Mouse (Mus musculus) liver, embryonic 16.5 days (tissue): ENCODE data around the gene Btbd11. TPM values are rescaled to one million over a fixed set of nuclear protein-coding genes. Genes with fewer than 3 reads are reported as not detected.

ENCODE experiments used
- ATAC-seq: fragments of 200-750 bp; cut with Nextera tagmentation; 2 replicates; pipeline ENCODE4 v1.8.0; 2017; ENCODE audit warnings: low read depth, mild to moderate bottlenecking, moderate number of reproducible peaks, moderate library complexity
- H3K27ac ChIP-seq: fragments of 300-500 bp; sonication (generic); 2 replicates; pipeline ENCODE4 v1.5.1; 2014; ENCODE audit warnings: mild to moderate bottlenecking, low read length
- H3K27me3 ChIP-seq: fragments of 300-500 bp; sonication (generic); 2 replicates; pipeline ENCODE4 v1.6.1; 2014; ENCODE audit warnings: low read depth, low read length, mixed read lengths; ENCODE audit not compliant: control insufficient read depth, insufficient read depth
- H3K36me3 ChIP-seq: fragments of 300-500 bp; sonication (generic); 2 replicates; pipeline ENCODE4 v1.6.1; 2014; ENCODE audit warnings: mild to moderate bottlenecking; ENCODE audit not compliant: control insufficient read depth, insufficient read depth
- H3K4me1 ChIP-seq: fragments of 300-500 bp; sonication (generic); 2 replicates; pipeline ENCODE4 v1.6.1; 2014; ENCODE audit warnings: low read depth, low read length, mixed read lengths; ENCODE audit not compliant: control insufficient read depth
- H3K4me2 ChIP-seq: fragments of 300-500 bp; sonication (generic); 2 replicates; pipeline ENCODE4 v1.6.1; 2014; ENCODE audit warnings: low read depth, low read length, mixed read lengths
- H3K4me3 ChIP-seq: fragments of 300-500 bp; sonication (generic); 2 replicates; pipeline ENCODE4 v1.5.1; 2014; ENCODE audit warnings: low read depth, mild to moderate bottlenecking, low read length
- H3K9ac ChIP-seq: fragments of 300-500 bp; sonication (generic); 2 replicates; pipeline ENCODE4 v1.6.1; 2014; ENCODE audit warnings: low read depth, low read length
- H3K9me3 ChIP-seq: fragments of 300-500 bp; sonication (generic); replicated peaks from 2 replicates; pipeline ENCODE4 v1.6.1; 2016; ENCODE audit warnings: low read length; ENCODE audit not compliant: control insufficient read depth
- WGBS: fragments of 180-500 bp; shearing (Covaris S2); extraction: QIAGEN DNeasy Blood & Tissue Kit; methylation state at CpG from one replicate; pipeline ENCODE4 v1.1.7; 2014; ENCODE audit not compliant: insufficient replicate concordance; 5-methylcytosine and 5-hydroxymethylcytosine counted together
- polyA plus RNA-seq: library from polyadenylated mRNA; unstranded; fragments of >200 nt; fragmentation: Nextera tagmentation; extraction: Ambion mirVana; gene quantifications from 2 replicates; pipeline ENCODE4 v1.2.1, GENCODE M21; 2015

Gene Btbd11
- polyA plus RNA-seq, 1 experiment from 2014 or later = 0.31 TPM

- Histone ChIP-seq H3K9ac (no peak overlapping the region), H3K4me1 (no peaks in the 10 kb centered on the region), H3K4me3 (no peak overlapping the region), H3K9me3 (no peaks in the 10 kb centered on the region), H3K4me2 (no peak overlapping the region), H3K27me3 (no peaks in the 10 kb centered on the region), H3K27ac (no peak overlapping the region), H3K36me3 (no peaks in the 10 kb centered on the region)
- 43% methylated on average over 1 of the region's 1 CpGs for WGBS
- ATAC-seq = no peak
Observed at GRCm38 (mm10) chr10:85446700-85447099, 60.1 kb downstream of the Btbd11 start.

DNA sequence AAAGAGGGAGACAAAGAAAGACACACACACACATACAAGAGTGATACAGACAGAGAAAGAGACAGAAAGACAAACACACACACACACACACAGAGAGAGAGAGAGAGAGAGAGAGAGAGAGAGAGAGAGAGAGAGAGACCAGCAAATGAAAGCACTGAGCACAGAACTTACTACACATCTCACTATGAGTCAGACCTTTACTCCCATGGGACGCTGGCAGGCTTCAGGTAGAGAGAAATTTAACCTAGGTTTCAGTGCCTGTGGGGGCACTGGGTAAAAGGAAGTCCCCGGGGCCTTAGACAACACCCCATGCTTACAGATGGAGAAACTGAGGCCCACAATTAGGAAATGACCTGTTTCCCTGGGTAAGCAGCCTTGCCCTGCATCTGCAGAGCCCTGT is 61.3 kb downstream of the Btbd11 start:
- Histone ChIP-seq H3K9ac (no peak overlapping the region), H3K4me1 (no peaks in the 10 kb centered on the region), H3K4me3 (no peak overlapping the region), H3K9me3 (no peaks in the 10 kb centered on the region), H3K27ac (no peak overlapping the region), H3K4me2 (no peak overlapping the region), H3K27me3 (no peaks in the 10 kb centered on the region), H3K36me3 (no peaks in the 10 kb centered on the region)
- WGBS = 42% methylated on average over 2 of the region's 2 CpGs
- no peak for ATAC-seq

DNA sequence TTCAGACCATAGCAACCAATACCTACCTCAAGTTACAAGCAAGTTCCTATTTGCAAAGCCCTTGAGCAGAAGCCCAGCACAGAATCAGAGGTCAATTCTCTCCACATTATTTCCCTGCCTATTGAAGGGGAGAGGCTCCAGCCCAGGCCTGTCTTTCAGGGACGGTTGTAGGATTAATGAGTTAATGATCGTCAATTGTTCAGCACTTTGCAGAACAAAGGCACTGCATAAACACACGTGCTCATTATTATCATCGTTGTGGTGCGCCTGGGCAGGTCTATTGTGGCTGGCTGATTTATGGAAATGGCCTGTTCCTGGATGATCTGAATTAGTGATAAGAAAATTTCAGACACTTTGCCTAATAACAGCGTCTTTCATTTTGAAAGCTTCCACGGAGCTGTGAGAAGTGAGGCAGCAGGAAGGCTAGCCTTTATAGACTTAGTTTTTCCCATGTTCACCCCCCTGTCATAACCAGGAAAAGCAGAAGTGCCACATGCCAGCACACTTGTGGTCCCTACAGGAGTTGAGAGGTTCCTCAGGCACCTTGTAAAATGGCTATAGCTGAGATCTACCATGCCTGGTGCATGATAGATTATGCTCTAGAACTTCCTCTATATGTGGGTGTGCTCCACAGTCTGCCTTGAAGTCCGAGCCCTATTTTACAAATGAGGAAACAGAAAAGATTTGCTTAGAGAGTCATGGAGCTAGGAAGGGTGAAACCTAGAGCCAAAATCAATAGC is 65.2 kb downstream of the Btbd11 start:
- H3K9me3 ChIP-seq = no peaks in the 10 kb centered on the region
- H3K4me2 ChIP-seq = no peak overlapping the region
- no peak overlapping the region for H3K4me3 ChIP-seq
- 18% methylated on average over 8 of the region's 8 CpGs for WGBS
- no peaks in the 10 kb centered on the region for H3K36me3 ChIP-seq
- no peaks in the 10 kb centered on the region for H3K27me3 ChIP-seq
- H3K4me1 ChIP-seq = no peaks in the 10 kb centered on the region
- no peak overlapping the region for H3K9ac ChIP-seq
- no peak for ATAC-seq
- no peak overlapping the region for H3K27ac ChIP-seq

DNA sequence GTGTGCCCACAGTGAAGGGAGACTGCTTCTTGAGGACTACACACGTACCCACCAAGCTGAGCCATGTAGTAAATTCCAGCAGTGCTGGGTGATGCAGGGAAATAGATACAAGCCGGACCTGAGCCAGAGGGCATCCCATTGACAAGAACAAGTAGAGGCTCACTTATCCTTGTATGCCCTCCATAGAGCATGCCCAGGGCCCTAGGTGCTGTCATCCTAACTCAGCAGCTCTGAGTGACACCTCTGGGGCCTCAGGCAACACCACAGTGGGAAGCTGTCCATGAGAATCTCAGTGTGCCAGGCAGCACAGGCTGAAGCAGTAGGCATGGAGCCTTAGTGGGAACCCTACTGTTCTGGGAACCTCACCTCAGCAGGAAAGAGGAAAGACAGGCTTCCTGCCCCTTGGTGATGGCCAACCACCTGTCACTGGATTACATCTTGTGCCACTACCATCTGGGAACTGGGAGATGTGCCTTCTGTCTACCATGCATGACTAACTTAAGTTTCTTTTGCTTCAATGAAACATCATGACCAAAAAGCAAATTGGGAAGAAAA is 66.7 kb downstream of the Btbd11 start:
- H3K4me3 ChIP-seq = no peak overlapping the region
- H3K9ac ChIP-seq = no peak overlapping the region
- no peak overlapping the region for H3K4me2 ChIP-seq
- no peak overlapping the region for H3K27ac ChIP-seq
- ATAC-seq = no peak
- H3K36me3 ChIP-seq = no peaks in the 10 kb centered on the region
- H3K9me3 ChIP-seq = no peaks in the 10 kb centered on the region
- WGBS = 44% methylated on average over 2 of the region's 2 CpGs
- no peaks in the 10 kb centered on the region for H3K27me3 ChIP-seq
- no peaks in the 10 kb centered on the region for H3K4me1 ChIP-seq

- Histone ChIP-seq H3K4me1 (no peaks in the 10 kb centered on the region), H3K4me3 (no peak overlapping the region), H3K36me3 (no peaks in the 10 kb centered on the region), H3K9me3 (no peaks in the 10 kb centered on the region), H3K27ac (no peak overlapping the region), H3K9ac (no peak overlapping the region), H3K27me3 (no peaks in the 10 kb centered on the region), H3K4me2 (no peak overlapping the region)
- 30% methylated on average over 4 of the region's 4 CpGs for WGBS
- no peak for ATAC-seq
Observed at GRCm38 (mm10) chr10:85455985-85456384, 69.4 kb downstream of the Btbd11 start.

GRCm38 (mm10) chr10:85458744-85459344 is 72.2 kb downstream of the Btbd11 start:
- Histone ChIP-seq H3K4me1 (no peaks in the 10 kb centered on the region), H3K27me3 (no peaks in the 10 kb centered on the region), H3K9me3 (no peaks in the 10 kb centered on the region), H3K4me3 (no peak overlapping the region), H3K36me3 (no peaks in the 10 kb centered on the region), H3K27ac (no peak overlapping the region), H3K4me2 (no peak overlapping the region), H3K9ac (no peak overlapping the region)
- no peak for ATAC-seq
- 44% methylated on average over 17 of the region's 17 CpGs for WGBS

DNA sequence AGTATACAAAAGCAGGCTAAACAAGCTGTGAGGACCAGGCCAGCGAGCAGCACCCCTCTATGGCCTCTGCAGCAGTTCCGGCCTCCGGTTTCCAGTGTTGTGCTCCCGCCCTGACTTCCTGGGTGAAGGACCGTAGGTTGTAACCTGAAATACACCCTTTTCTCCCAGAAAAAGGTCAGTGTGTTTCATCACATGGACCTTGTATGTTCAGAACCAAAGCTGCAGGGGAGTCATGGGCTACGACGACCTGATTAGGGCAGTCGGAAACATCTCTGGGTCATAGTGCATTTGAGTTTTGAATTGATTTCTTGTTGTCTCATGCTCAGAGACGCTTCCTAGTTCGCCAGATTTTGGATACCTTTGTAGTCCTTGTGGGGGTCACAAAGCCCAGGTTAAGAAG is 74.1 kb downstream of the Btbd11 start:
- Histone ChIP-seq H3K4me1 (no peaks in the 10 kb centered on the region), H3K9me3 (no peaks in the 10 kb centered on the region), H3K36me3 (no peaks in the 10 kb centered on the region), H3K9ac (no peak overlapping the region), H3K4me2 (no peak overlapping the region), H3K4me3 (no peak overlapping the region), H3K27me3 (no peaks in the 10 kb centered on the region), H3K27ac (no peak overlapping the region)
- no peak for ATAC-seq
- WGBS = 73% methylated on average over 10 of the region's 10 CpGs

DNA sequence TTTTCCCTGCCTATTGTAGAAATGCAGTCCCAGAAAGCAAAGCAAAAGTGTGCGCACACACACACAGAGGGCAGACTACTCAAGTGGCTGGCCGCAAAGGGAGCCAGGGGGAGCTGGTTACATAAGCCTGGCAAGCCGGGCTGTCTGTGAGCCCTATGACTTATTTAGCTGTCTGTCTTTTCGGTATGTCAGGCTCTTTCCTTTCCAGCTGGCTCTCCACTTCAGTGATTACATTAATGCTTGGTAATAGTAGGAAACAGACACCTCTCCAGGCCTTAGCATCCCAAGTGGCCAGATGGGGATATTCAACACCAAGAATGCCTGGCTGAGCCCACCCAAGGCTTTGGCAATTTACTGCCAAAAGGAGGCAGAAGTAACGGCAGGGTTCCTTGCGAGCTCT is 77.5 kb downstream of the Btbd11 start:
- Histone ChIP-seq H3K27ac (no peak overlapping the region), H3K9me3 (no peaks in the 10 kb centered on the region), H3K36me3 (no peaks in the 10 kb centered on the region), H3K27me3 (no peaks in the 10 kb centered on the region), H3K4me1 (no peaks in the 10 kb centered on the region), H3K4me2 (no peak overlapping the region), H3K9ac (no peak overlapping the region), H3K4me3 (no peak overlapping the region)
- no peak for ATAC-seq
- 52% methylated on average over 6 of the region's 6 CpGs for WGBS
